Mouse (Mus musculus): Measurements from ENCODE around the gene Stat5a. TPM values are rescaled to one million over a fixed set of nuclear protein-coding genes. Genes with fewer than 3 reads are reported as not detected.

Stat5a gene
- total and polyA plus RNA-seq, 3 experiments, result 17.5 to 23.6 (median 23.0) TPM

- Histone ChIP-seq H3K27me3 (replicated peaks) (no peaks in the 10 kb centered on the region), H3K36me3 (replicated peaks in 1 of 2; ENCODE audit: control insufficient read depth in 1 of 2, insufficient read depth in 1 of 2, low read length in 1 of 2) (peaks cover 23 to 64% of the 10 kb centered on the region in 2 experiments), H3K4me1 (ENCODE audit: control insufficient read depth in 1 of 2, insufficient read depth in 2 of 2) (no peaks in the 10 kb centered on the region), H3K27ac (ENCODE audit: insufficient read depth, low read depth) (no peak overlapping the region), H3K9me3 (replicated peaks; ENCODE audit: low read length) (no peaks in the 10 kb centered on the region), H3K4me2 (ENCODE audit: insufficient read depth, low read depth, poor library complexity, severe bottlenecking) (no peak overlapping the region), H3K9ac (ENCODE audit: insufficient read depth, low read depth) (no peak overlapping the region), H3K79me2 (replicated peaks; ENCODE audit: control insufficient read depth, extremely low read depth, insufficient read depth, poor library complexity, severe bottlenecking) (no peaks in the 10 kb centered on the region), H3K4me3 (replicated peaks in 1 of 3; ENCODE audit: low read depth in 2 of 3, low read length in 2 of 3, poor library complexity in 1 of 3) (no peak overlapping the region)
- TF ChIP-seq CHD2 (IDR thresholded peaks at IDR 0.05; ENCODE audit: low read length) (no peak), HCFC1 (IDR thresholded peaks at IDR 0.05; ENCODE audit: low read depth, low read length) (no peak), ZMIZ1 (IDR thresholded peaks at IDR 0.05; ENCODE audit: low read depth, low read length) (no peak), ZC3H11A (IDR thresholded peaks at IDR 0.05; ENCODE audit: low read depth, low read length) (no peak), CTCF (conservative IDR thresholded peaks at IDR 0.05 in 1 of 2, IDR thresholded peaks at IDR 0.05 in 1 of 2; ENCODE audit: low read depth in 2 of 2, low read length in 2 of 2) (no peak), MYC (IDR thresholded peaks at IDR 0.05; ENCODE audit: low read depth, low read length) (no peak), ZNF384 (IDR thresholded peaks at IDR 0.05; ENCODE audit: low read depth, low read length) (no peak)
- in situ Hi-C loops (cut with MboI; ENCODE audit: low pct_ligation_motif_present, low pct_unique_long_range_greater_than_20kb, low sequenced_read_pairs) (no loop called here), dilution Hi-C loops (cut with MboI; ENCODE audit: extremely low pct_ligation_motif_present, extremely low pct_unique_long_range_greater_than_20kb, low sequenced_read_pairs) (no loop called here)
- no peak for DNase-seq (ENCODE audit: extremely low read depth)
Measured at GRCm38 (mm10) chr11:100870256-100870967, 11.3 kb downstream of the Stat5a start.

- dilution Hi-C loops (cut with MboI; ENCODE audit: extremely low pct_ligation_motif_present, extremely low pct_unique_long_range_greater_than_20kb, low sequenced_read_pairs) (no loop called here), in situ Hi-C loops (cut with MboI; ENCODE audit: low pct_ligation_motif_present, low pct_unique_long_range_greater_than_20kb, low sequenced_read_pairs) (no loop called here)
- Histone ChIP-seq H3K27me3 (replicated peaks) (no peaks in the 10 kb centered on the region), H3K4me3 (replicated peaks in 1 of 3; ENCODE audit: low read depth in 2 of 3, low read length in 2 of 3, poor library complexity in 1 of 3) (no peak overlapping the region), H3K27ac (ENCODE audit: insufficient read depth, low read depth) (no peak overlapping the region), H3K79me2 (replicated peaks; ENCODE audit: control insufficient read depth, extremely low read depth, insufficient read depth, poor library complexity, severe bottlenecking) (no peaks in the 10 kb centered on the region), H3K9ac (ENCODE audit: insufficient read depth, low read depth) (no peak overlapping the region), H3K4me1 (ENCODE audit: control insufficient read depth in 1 of 2, insufficient read depth in 2 of 2) (no peaks in the 10 kb centered on the region), H3K9me3 (replicated peaks; ENCODE audit: low read length) (no peaks in the 10 kb centered on the region), H3K4me2 (ENCODE audit: insufficient read depth, low read depth, poor library complexity, severe bottlenecking) (no peak overlapping the region), H3K36me3 (replicated peaks in 1 of 2; ENCODE audit: control insufficient read depth in 1 of 2, insufficient read depth in 1 of 2, low read length in 1 of 2) (peaks cover 27 to 64% of the 10 kb centered on the region in 2 experiments)
- no peak for DNase-seq (ENCODE audit: extremely low read depth)
- TF ChIP-seq NRF1 (IDR thresholded peaks at IDR 0.05; ENCODE audit: low read depth, low read length) (no peak), MYC (IDR thresholded peaks at IDR 0.05; ENCODE audit: low read depth, low read length) (no peak), POLR2A (IDR thresholded peaks at IDR 0.05; ENCODE audit: low read depth, low read length) (no peak), TCF12 (IDR thresholded peaks at IDR 0.05; ENCODE audit: low read depth, low read length) (no peak), EP300 (IDR thresholded peaks at IDR 0.05; ENCODE audit: low read length) (no peak), ZNF384 (IDR thresholded peaks at IDR 0.05; ENCODE audit: low read depth, low read length) (no peak), USF1 (IDR thresholded peaks at IDR 0.05; ENCODE audit: low read depth, low read length) (no peak)
Measured at GRCm38 (mm10) chr11:100870968-100871350, 11.8 kb downstream of the Stat5a start.

- Histone ChIP-seq H3K4me3 (replicated peaks in 1 of 3; ENCODE audit: low read depth in 2 of 3, low read length in 2 of 3, poor library complexity in 1 of 3) (no peak overlapping the region), H3K4me2 (ENCODE audit: insufficient read depth, low read depth, poor library complexity, severe bottlenecking) (no peak overlapping the region), H3K9me3 (replicated peaks; ENCODE audit: low read length) (peaks cover 3% of the 10 kb centered on the region), H3K27me3 (replicated peaks) (no peaks in the 10 kb centered on the region), H3K27ac (ENCODE audit: insufficient read depth, low read depth) (no peak overlapping the region), H3K9ac (ENCODE audit: insufficient read depth, low read depth) (no peak overlapping the region), H3K79me2 (replicated peaks; ENCODE audit: control insufficient read depth, extremely low read depth, insufficient read depth, poor library complexity, severe bottlenecking) (no peaks in the 10 kb centered on the region), H3K4me1 (ENCODE audit: control insufficient read depth in 1 of 2, insufficient read depth in 2 of 2) (no peaks in the 10 kb centered on the region), H3K36me3 (replicated peaks in 1 of 2; ENCODE audit: control insufficient read depth in 1 of 2, insufficient read depth in 1 of 2, low read length in 1 of 2) (peaks cover 44 to 79% of the 10 kb centered on the region in 2 experiments)
- DNase-seq (ENCODE audit: extremely low read depth), result no peak
- TF ChIP-seq BHLHE40 (IDR thresholded peaks at IDR 0.05; ENCODE audit: low read depth, low read length) (no peak), IRF4 (IDR thresholded peaks at IDR 0.05; ENCODE audit: low read depth, low read length) (no peak), EP300 (IDR thresholded peaks at IDR 0.05; ENCODE audit: low read length) (no peak), SIN3A (IDR thresholded peaks at IDR 0.05; ENCODE audit: low read length) (no peak), JUND (conservative IDR thresholded peaks at IDR 0.05; ENCODE audit: low read depth, low read length) (no peak)
- in situ Hi-C loops (cut with MboI; ENCODE audit: low pct_ligation_motif_present, low pct_unique_long_range_greater_than_20kb, low sequenced_read_pairs) (no loop called here), dilution Hi-C loops (cut with MboI; ENCODE audit: extremely low pct_ligation_motif_present, extremely low pct_unique_long_range_greater_than_20kb, low sequenced_read_pairs) (no loop called here)
Measured at GRCm38 (mm10) chr11:100875761-100876160, 16.6 kb downstream of the Stat5a start.
